Mouse (Mus musculus) olfactory bulb, adult 2 months (tissue): ENCODE results near the gene Aldh3a1.

Experiments used
- CTCF ChIP-seq: fragments of 200-500 bp; IDR thresholded peaks from 2 replicates; pipeline ENCODE4 v1.5.1; 2012; ENCODE audit warnings: low read depth, mild to moderate bottlenecking, low read length, moderate library complexity; ENCODE audit not compliant: insufficient read depth
- POLR2A ChIP-seq: fragments of 200-500 bp; IDR thresholded peaks from 2 replicates; pipeline ENCODE4 v1.6.1; 2012; ENCODE audit warnings: mild to moderate bottlenecking, low read depth, low read length, moderate library complexity; ENCODE audit not compliant: insufficient read depth

DNA sequence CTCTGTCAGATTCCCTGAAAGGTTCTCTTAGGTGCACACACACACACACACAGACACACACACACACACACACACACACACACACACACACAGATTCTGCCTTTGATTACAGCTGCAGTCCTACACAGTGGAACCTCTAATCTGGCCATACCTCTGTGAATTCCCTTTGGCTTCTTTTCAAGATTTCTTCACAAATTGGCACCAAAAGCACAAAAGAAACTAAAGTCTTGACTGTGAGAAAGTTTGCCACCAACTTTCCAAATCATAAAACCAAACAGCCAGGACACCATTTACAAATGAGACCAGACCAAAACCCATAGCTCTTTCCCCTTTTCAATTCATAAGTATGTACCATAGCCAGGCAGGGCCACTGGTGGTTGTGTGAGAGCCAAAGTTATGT is 9.4 kb upstream of the Aldh3a1 start:
- TF ChIP-seq POLR2A (no peak), CTCF (no peak)
